15 mouse cellular contexts compared by ENCODE assay signal in the genomic region with DNA sequence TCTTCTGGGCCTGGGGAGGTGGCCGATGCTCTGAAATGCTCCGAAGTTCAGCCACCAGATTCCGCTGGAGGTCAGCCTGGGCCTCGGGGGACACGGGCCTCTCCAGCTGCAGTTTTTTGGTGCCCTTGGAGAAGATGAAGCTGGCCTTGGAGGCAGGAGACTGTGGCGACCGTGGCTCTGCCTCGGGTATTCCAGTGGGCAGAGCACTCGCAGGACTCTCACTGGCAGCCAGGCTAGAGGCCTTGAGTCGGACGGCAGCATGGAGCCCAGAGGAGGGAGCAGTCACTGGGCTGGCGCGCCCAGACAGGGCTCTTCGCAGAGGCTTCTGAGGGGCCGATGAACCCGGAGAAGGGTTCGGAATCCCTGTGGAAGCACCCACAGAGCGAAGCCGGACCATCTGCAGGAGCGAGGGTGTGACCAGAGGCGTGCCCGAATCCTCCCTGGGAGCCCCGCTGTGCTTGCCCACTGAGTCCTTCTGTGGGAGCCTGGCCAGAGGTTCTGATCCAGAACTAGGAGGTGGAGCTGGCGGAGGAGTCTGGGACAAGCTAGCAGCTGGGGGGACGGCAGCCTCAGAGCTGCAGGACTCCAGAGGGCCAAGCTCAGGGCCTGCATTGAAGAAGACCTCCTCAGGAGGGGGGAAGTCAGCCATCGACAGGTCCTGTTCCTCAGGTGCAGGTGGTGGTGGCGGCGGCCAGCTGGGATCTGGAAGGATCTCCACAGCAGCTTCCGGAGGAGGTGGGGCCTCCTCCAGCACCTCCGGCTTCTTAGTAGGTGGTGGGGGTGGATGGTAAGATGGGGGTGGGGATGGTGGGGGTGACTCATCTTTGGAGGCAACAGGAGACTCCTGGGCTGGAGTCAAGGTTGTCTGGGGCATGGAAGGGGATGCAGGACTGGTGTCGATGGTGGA. TPM values are rescaled to one million over a fixed set of nuclear protein-coding genes. Genes with fewer than 3 reads are reported as not detected.
DNase-seq lines count a peak whose midpoint lies in the region; ATAC-seq and TF ChIP-seq lines count a peak whose summit lies in the region.
"Had no signal": no experiment of that assay in that cellular context is flagged by ENCODE, and none has a peak within 500 bp of the region (broad histone marks: within the 10 kb centered on the region; RNA-seq: fewer than 3 reads in every experiment).

No protein-coding gene starts in this region.

- H3K27ac ChIP-seq in cerebellum, adult 2 months (ENCODE audit: insufficient read depth, low read length): peak overlapping the region; percentile 65
- no peak overlapping the region for H3K27ac ChIP-seq in hindbrain, embryonic 12.5 days
- no peak overlapping the region for H3K27ac ChIP-seq in hindbrain, embryonic 13.5 days
- peak overlapping the region; percentile 22; the same call in 1 of the 2 replicates for H3K27ac ChIP-seq in ES-E14 (ENCODE audit: insufficient read depth, low read depth, low read length, poor library complexity, severe bottlenecking)
- no peak overlapping the region for H3K27ac ChIP-seq in heart, embryonic 13.5 days (replicated peaks)
- H3K27ac ChIP-seq: hindbrain, embryonic 14.5 days; limb, embryonic 15.5 days; neural tube, embryonic 15.5 days had no signal

- ATAC-seq in hindbrain, embryonic 12.5 days (ENCODE audit: low FRiP score): no peak
- no peak for ATAC-seq in hindbrain, embryonic 13.5 days (ENCODE audit: low FRiP score)
- ATAC-seq in heart, embryonic 13.5 days (ENCODE audit: extremely low read depth, insufficient number of reproducible peaks, low FRiP score, low TSS enrichment): no peak
- no peak for ATAC-seq in CD4-positive, CD25-positive, alpha-beta regulatory T cell, adult 4 months
- ATAC-seq: Patski had no signal

- peak overlapping the region; percentile 56; the same call in 1 of the 2 replicates for H3K4me2 ChIP-seq in hindbrain, embryonic 12.5 days (replicated peaks)
- H3K4me2 ChIP-seq in hindbrain, embryonic 13.5 days: no peak overlapping the region
- peak overlapping the region; percentile 84; the same call in 1 of the 2 replicates for H3K4me2 ChIP-seq in heart, embryonic 13.5 days

- no peak for TF ChIP-seq CTCF in cerebellum, adult 2 months (IDR thresholded peaks at IDR 0.05; ENCODE audit: borderline replicate concordance, insufficient read depth, low read depth, low read length)

- H3K36me3 ChIP-seq in hindbrain, embryonic 12.5 days: peaks cover 72% of the 10 kb centered on the region
- H3K36me3 ChIP-seq in hindbrain, embryonic 13.5 days: peaks cover 75% of the 10 kb centered on the region
- H3K36me3 ChIP-seq in ES-E14 (ENCODE audit: control insufficient read depth, insufficient read depth, low read length, poor library complexity, severe bottlenecking): peaks cover 70% of the 10 kb centered on the region
- peaks cover 38% of the 10 kb centered on the region for H3K36me3 ChIP-seq in heart, embryonic 13.5 days

- WGBS in cerebellum, adult 2 months: 44% methylated on average over 31 of the region's 31 CpGs
- WGBS in hindbrain, embryonic 12.5 days: 61% methylated on average over 31 of the region's 31 CpGs
- WGBS in hindbrain, embryonic 13.5 days: 64% methylated on average over 31 of the region's 31 CpGs
- 43% methylated on average over 31 of the region's 31 CpGs for WGBS in heart, embryonic 13.5 days

- DNase-seq in cerebellum, adult 2 months: peak in 1 of 2 experiments; percentile 49
- DNase-seq in cerebellum, adult 9-10 months: no peak
- no peak for DNase-seq in ES-E14 (ENCODE audit: low read depth, low spot score)
- DNase-seq in natural killer cell, adult 2 months (ENCODE audit: low spot score in 2 of 2): no peak
- DNase-seq: kidney, adult 9 months; midbrain, embryonic 14.5 days; thymus, postnatal 4 days had no signal

- peaks cover 70% of the 10 kb centered on the region for H3K4me1 ChIP-seq in cerebellum, adult 2 months (ENCODE audit: control insufficient read depth, insufficient read depth, low read length)
- H3K4me1 ChIP-seq in hindbrain, embryonic 12.5 days: peaks cover 38% of the 10 kb centered on the region
- peaks cover 47% of the 10 kb centered on the region for H3K4me1 ChIP-seq in hindbrain, embryonic 13.5 days (replicated peaks)
- peaks cover 16 to 54% of the 10 kb centered on the region in 2 experiments for H3K4me1 ChIP-seq in ES-E14 (ENCODE audit: control insufficient read depth in 2 of 2, insufficient read depth in 2 of 2, low read length in 2 of 2, poor library complexity in 1 of 2)
- peaks cover 34% of the 10 kb centered on the region for H3K4me1 ChIP-seq in heart, embryonic 13.5 days

- H3K27me3 ChIP-seq in cerebellum, adult 2 months (ENCODE audit: control insufficient read depth, insufficient read depth, low read length): no peaks in the 10 kb centered on the region
- H3K27me3 ChIP-seq in hindbrain, embryonic 12.5 days: peaks cover 30% of the 10 kb centered on the region
- peaks cover 27% of the 10 kb centered on the region for H3K27me3 ChIP-seq in hindbrain, embryonic 13.5 days
- H3K27me3 ChIP-seq in heart, embryonic 13.5 days (replicated peaks): peaks cover 85% of the 10 kb centered on the region
- H3K27me3 ChIP-seq: limb, embryonic 15.5 days; neural tube, embryonic 15.5 days; Patski had no signal

- in situ Hi-C loops in ES-E14 (cut with MboI; ENCODE audit: low sequenced_read_pairs in 2 of 2, unreplicated experiment in 2 of 2): loop anchor here in 1 of 2 experiments (5.0 kb wide), 1 partner anchor 55 kb away; no protein-coding TSS in a partner anchor

- no peak overlapping the region; the same call in 1 of the 2 replicates for H3K9ac ChIP-seq in hindbrain, embryonic 12.5 days
- no peak overlapping the region for H3K9ac ChIP-seq in hindbrain, embryonic 13.5 days
- H3K9ac ChIP-seq in ES-E14 (ENCODE audit: insufficient read depth, low read depth, low read length, poor library complexity, severe bottlenecking): peak overlapping the region; percentile 66; the same call in 1 of the 2 replicates
- no peak overlapping the region for H3K9ac ChIP-seq in heart, embryonic 13.5 days
- H3K9ac ChIP-seq: limb, embryonic 15.5 days had no signal

- no peaks in the 10 kb centered on the region for H3K9me3 ChIP-seq in hindbrain, embryonic 12.5 days (replicated peaks)
- no peaks in the 10 kb centered on the region for H3K9me3 ChIP-seq in hindbrain, embryonic 13.5 days
- H3K9me3 ChIP-seq in ES-E14 (ENCODE audit: control insufficient read depth, insufficient read depth, low read depth, low read length): no peaks in the 10 kb centered on the region
- H3K9me3 ChIP-seq in heart, embryonic 13.5 days: no peaks in the 10 kb centered on the region
- H3K9me3 ChIP-seq: limb, embryonic 15.5 days; neural tube, embryonic 15.5 days had no signal

- no peak overlapping the region for H3K4me3 ChIP-seq in cerebellum, adult 2 months (replicated peaks; ENCODE audit: insufficient read depth, low read depth, low read length)
- no peak overlapping the region for H3K4me3 ChIP-seq in hindbrain, embryonic 12.5 days
- H3K4me3 ChIP-seq in hindbrain, embryonic 13.5 days: no peak overlapping the region
- peak overlapping the region; percentile 52 to 60 for H3K4me3 ChIP-seq in ES-E14 (ENCODE audit: insufficient read depth in 1 of 2, low read depth in 1 of 2, low read length in 2 of 2, poor library complexity in 1 of 2, severe bottlenecking in 1 of 2)
- peak overlapping the region; percentile 49; the same call in 1 of the 2 replicates for H3K4me3 ChIP-seq in heart, embryonic 13.5 days

- TF ChIP-seq POLR2A in cerebellum, adult 2 months (IDR thresholded peaks at IDR 0.05; ENCODE audit: borderline replicate concordance, insufficient read depth, low read length): no peak

TF ChIP-seq in ES-E14, 5 proteins besides CTCF, POLR2A, EP300 and RAD21:
- TF ChIP-seq ZNF384 (IDR thresholded peaks at IDR 0.05; ENCODE audit: low read depth, low read length): no peak
- no peak for TF ChIP-seq ZC3H11A (IDR thresholded peaks at IDR 0.05; ENCODE audit: borderline replicate concordance, low read depth, low read length)
- no peak for TF ChIP-seq HCFC1 (IDR thresholded peaks at IDR 0.05; ENCODE audit: borderline replicate concordance, insufficient read depth, low read length)
- TF ChIP-seq MAFK (IDR thresholded peaks at IDR 0.05; ENCODE audit: insufficient read depth, low read depth, low read length): no peak
- no peak for TF ChIP-seq CHD2 (IDR thresholded peaks at IDR 0.05; ENCODE audit: low read depth, low read length)

RNA-seq across cellular contexts. Expression of gene Yars, which starts 32.7 kb away (rescaled TPM):
- 104 and 107 TPM in 2 replicates for polyA plus RNA-seq in cerebellum, adult 2 months (2012; rRNA removed)
- 98.1 and 104 TPM in 2 replicates for polyA plus RNA-seq in hindbrain, embryonic 12.5 days (2016; fragmentation: Nextera tagmentation; extraction: Ambion mirVana)
- polyA plus RNA-seq in hindbrain, embryonic 13.5 days (2015; fragmentation: Nextera tagmentation; extraction: Ambion mirVana): 104 and 106 TPM in 2 replicates
- total RNA-seq in ES-E14 (2012; rRNA removed): 125 and 136 TPM in 2 replicates
- 49.8 and 52.0 TPM in 2 replicates for polyA plus RNA-seq in heart, embryonic 13.5 days (2015; fragmentation: Nextera tagmentation; extraction: Ambion mirVana)
- polyA plus RNA-seq in CD4-positive, CD25-positive, alpha-beta regulatory T cell, adult 4 months (2017; shearing (Covaris generic)): 10 to 100 TPM; 27.4 to 42.1 TPM

RNA-seq across cellular contexts. Expression of gene S100pbp, which starts 32.7 kb away (rescaled TPM):
- polyA plus RNA-seq in cerebellum, adult 2 months (2012; rRNA removed): 28.5 and 31.3 TPM in 2 replicates
- polyA plus RNA-seq in hindbrain, embryonic 12.5 days (2016; fragmentation: Nextera tagmentation; extraction: Ambion mirVana): 23.2 and 26.7 TPM in 2 replicates
- polyA plus RNA-seq in hindbrain, embryonic 13.5 days (2015; fragmentation: Nextera tagmentation; extraction: Ambion mirVana): 17.6 and 18.0 TPM in 2 replicates
- total RNA-seq in ES-E14 (2012; rRNA removed): 25.5 and 25.7 TPM in 2 replicates
- 12.3 and 14.3 TPM in 2 replicates for polyA plus RNA-seq in heart, embryonic 13.5 days (2015; fragmentation: Nextera tagmentation; extraction: Ambion mirVana)
- polyA plus RNA-seq in CD4-positive, CD25-positive, alpha-beta regulatory T cell, adult 4 months (2017; shearing (Covaris generic)): 10 to 100 TPM; 20.0 to 26.1 TPM

RNA-seq across cellular contexts. Expression of gene C77080, which starts 38.9 kb away (rescaled TPM):
- polyA plus RNA-seq in cerebellum, adult 2 months (2012; rRNA removed): 15.6 and 18.5 TPM in 2 replicates
- 6.0 and 6.4 TPM in 2 replicates for polyA plus RNA-seq in hindbrain, embryonic 12.5 days (2016; fragmentation: Nextera tagmentation; extraction: Ambion mirVana)
- 5.3 and 5.4 TPM in 2 replicates for polyA plus RNA-seq in hindbrain, embryonic 13.5 days (2015; fragmentation: Nextera tagmentation; extraction: Ambion mirVana)
- total RNA-seq in ES-E14 (2012; rRNA removed): 14.4 and 22.5 TPM in 2 replicates
- polyA plus RNA-seq in heart, embryonic 13.5 days (2015; fragmentation: Nextera tagmentation; extraction: Ambion mirVana): 1.8 and 2.3 TPM in 2 replicates
- polyA plus RNA-seq in CD4-positive, CD25-positive, alpha-beta regulatory T cell, adult 4 months (2017; shearing (Covaris generic)): under 1 TPM; 0.20 to 0.27 TPM

Comparison
In these comparisons a context has a peak if more than half of its experiments do, and no peak if none do; other contexts are left out.
1. H3K27ac ChIP-seq: peak in cerebellum, adult 2 months (single experiment) and ES-E14 (single experiment); none in hindbrain, embryonic 12.5 days (single experiment), hindbrain, embryonic 13.5 days (single experiment) and heart, embryonic 13.5 days (single experiment).
2. H3K4me3 ChIP-seq: peak in ES-E14 (2 of 2) and heart, embryonic 13.5 days (single experiment); none in cerebellum, adult 2 months (single experiment), hindbrain, embryonic 12.5 days (single experiment) and hindbrain, embryonic 13.5 days (single experiment).